Mouse (Mus musculus) liver, embryonic 13.5 days (tissue): ENCODE data around the gene Prkcb. TPM values are rescaled to one million over a fixed set of nuclear protein-coding genes. Genes with fewer than 3 reads are reported as not detected.

Experiments used
- ATAC-seq: fragments of 200-750 bp; cut with Nextera tagmentation; 2 replicates; pipeline ENCODE4 v1.8.0; 2017; ENCODE audit warnings: low read depth, mild to moderate bottlenecking, moderate number of reproducible peaks, moderate library complexity
- DNase-seq: peaks from one replicate; pipeline ENCODE4 v3.0.0; 2022
- H3K27ac ChIP-seq: fragments of 300-500 bp; sonication (generic); 2 replicates; pipeline ENCODE4 v1.5.1; 2015; ENCODE audit warnings: moderate library complexity, mild to moderate bottlenecking, inconsistent platforms
- H3K27me3 ChIP-seq: fragments of 300-500 bp; sonication (generic); 2 replicates; pipeline ENCODE4 v1.6.1; 2015; ENCODE audit warnings: mild to moderate bottlenecking, inconsistent platforms
- H3K36me3 ChIP-seq: fragments of 300-500 bp; sonication (generic); 2 replicates; pipeline ENCODE4 v1.6.1; 2015; ENCODE audit warnings: mild to moderate bottlenecking, inconsistent platforms
- H3K4me1 ChIP-seq: fragments of 300-500 bp; sonication (generic); replicated peaks from 2 replicates; pipeline ENCODE4 v1.6.1; 2015; ENCODE audit warnings: inconsistent platforms
- H3K4me2 ChIP-seq: fragments of 300-500 bp; sonication (generic); 2 replicates; pipeline ENCODE4 v1.6.1; 2015; ENCODE audit warnings: inconsistent platforms, mild to moderate bottlenecking, moderate library complexity
- H3K4me3 ChIP-seq: fragments of 300-500 bp; sonication (generic); replicated peaks from 2 replicates; pipeline ENCODE4 v1.5.1; 2015; ENCODE audit warnings: mild to moderate bottlenecking, inconsistent platforms
- H3K9ac ChIP-seq: fragments of 300-500 bp; sonication (generic); 2 replicates; pipeline ENCODE4 v1.6.1; 2015; ENCODE audit warnings: mild to moderate bottlenecking, inconsistent platforms
- H3K9me3 ChIP-seq: fragments of 300-500 bp; sonication (generic); replicated peaks from 2 replicates; pipeline ENCODE4 v1.6.1; 2016; ENCODE audit warnings: inconsistent platforms
- WGBS: fragments of 180-500 bp; shearing (Covaris S2); methylation state at CpG from one replicate; pipeline ENCODE4 v1.1.7; 2015; ENCODE audit not compliant: insufficient replicate concordance; 5-methylcytosine and 5-hydroxymethylcytosine counted together
- polyA plus RNA-seq: library from polyadenylated mRNA; unstranded; fragments of >200 nt; fragmentation: Nextera tagmentation; extraction: Ambion mirVana; gene quantifications from 2 replicates; pipeline ENCODE4 v1.2.1, GENCODE M21; 2015

The Prkcb gene
- polyA plus RNA-seq, 1 experiment from 2014 or later = 2.3 TPM

DNA sequence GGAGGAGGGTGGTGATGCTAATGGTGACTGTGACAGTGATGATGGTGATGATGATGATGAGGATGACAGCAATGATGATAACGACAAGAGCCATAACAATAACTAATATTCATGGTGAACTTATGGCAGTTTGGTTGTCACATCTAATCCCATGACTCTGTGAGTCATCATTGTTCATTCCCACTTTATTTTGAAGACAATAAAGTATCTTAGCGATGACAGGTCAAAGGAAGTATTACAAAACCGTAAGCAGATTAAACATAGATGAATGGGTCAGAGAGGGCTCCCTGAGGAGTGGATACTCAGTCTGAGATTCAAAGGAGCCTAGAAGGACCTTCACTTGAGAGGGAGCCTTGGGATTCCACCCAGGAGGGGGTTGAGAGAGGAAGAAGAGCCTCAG lies 122.3 kb downstream of the Prkcb start:
- 63% methylated on average over 3 of the region's 3 CpGs for WGBS

DNA sequence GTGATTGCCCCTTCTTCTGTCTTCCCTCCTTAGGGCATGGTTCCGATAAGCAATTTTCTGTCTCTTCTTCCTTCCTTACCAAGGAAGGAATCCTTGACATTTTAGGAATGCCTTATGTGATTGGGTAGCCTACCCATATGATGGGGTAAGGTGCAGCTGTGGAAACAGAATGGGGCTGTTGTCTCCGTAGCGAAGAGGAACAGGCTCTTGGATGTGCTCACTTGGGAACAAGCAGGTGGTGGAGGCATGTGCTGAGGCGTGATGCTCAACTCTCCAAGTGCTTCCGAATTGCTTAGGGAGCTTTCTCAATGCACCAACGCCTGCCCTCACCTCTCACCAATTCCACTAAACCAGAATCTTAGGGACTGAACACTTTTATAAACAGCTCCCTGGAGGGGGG lies 124.7 kb downstream of the Prkcb start:
- no peaks in the 10 kb centered on the region for H3K36me3 ChIP-seq
- no peak overlapping the region for H3K4me2 ChIP-seq
- H3K9me3 ChIP-seq = no peaks in the 10 kb centered on the region
- DNase-seq = no peak
- no peak for ATAC-seq
- no peak overlapping the region for H3K27ac ChIP-seq
- H3K9ac ChIP-seq = no peak overlapping the region
- H3K4me1 ChIP-seq = no peaks in the 10 kb centered on the region
- no peak overlapping the region for H3K4me3 ChIP-seq
- 64% methylated on average over 6 of the region's 6 CpGs for WGBS
- no peaks in the 10 kb centered on the region for H3K27me3 ChIP-seq

More for the DNA sequence above, 122.3 kb downstream of the Prkcb start:
- Histone ChIP-seq H3K9ac (no peak overlapping the region), H3K36me3 (no peaks in the 10 kb centered on the region), H3K4me3 (no peak overlapping the region), H3K4me2 (no peak overlapping the region), H3K4me1 (0 out of 2 replicates have a peak, but pooled peaks cover 2% of the 10 kb centered on the region), H3K27ac (no peak overlapping the region), H3K9me3 (no peaks in the 10 kb centered on the region), H3K27me3 (no peaks in the 10 kb centered on the region)
- no peak for DNase-seq
- ATAC-seq = no peak

DNA sequence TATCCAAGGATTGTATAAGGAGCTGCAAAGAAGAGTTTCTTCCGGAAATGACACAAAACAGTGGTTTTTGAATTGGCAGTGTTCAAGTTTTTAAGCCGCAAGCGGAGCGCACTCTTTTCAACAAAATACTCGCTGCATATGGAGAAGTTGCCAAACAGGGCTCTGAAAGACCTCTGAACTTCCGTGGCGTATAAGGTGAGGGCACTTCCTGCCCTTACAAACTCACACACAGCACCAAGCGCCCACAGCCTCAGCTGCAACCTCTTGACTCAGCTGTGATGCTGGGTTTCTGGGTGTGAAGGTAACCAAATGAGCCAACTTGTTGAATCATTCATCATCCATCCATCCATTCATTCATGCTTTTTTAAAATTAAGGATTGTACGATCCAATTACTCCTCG lies 125.6 kb downstream of the Prkcb start:
- H3K4me3 ChIP-seq = no peak overlapping the region

DNA sequence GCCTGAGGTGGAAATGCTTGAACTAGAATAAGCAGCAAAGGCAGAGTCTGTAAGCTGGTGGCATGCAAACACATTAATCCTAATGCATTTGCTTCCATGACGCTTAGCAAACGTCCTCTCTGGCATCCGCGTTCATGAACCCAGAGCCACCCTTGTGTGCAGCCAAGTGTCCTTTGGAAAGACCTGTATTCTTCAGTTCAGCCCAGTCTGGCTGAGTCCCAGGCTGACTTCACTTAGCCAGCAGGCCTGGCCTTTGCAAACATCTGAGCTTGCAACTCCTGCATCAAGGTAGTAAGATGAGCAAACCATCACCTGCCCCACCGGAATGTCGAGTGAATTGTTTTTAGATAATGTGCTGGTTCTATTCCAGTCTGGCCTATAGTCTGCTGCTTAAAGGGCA lies 126.1 kb downstream of the Prkcb start:
- H3K4me2 ChIP-seq = no peak overlapping the region
- no peaks in the 10 kb centered on the region for H3K9me3 ChIP-seq
- no peak overlapping the region for H3K9ac ChIP-seq
- no peaks in the 10 kb centered on the region for H3K36me3 ChIP-seq
- 79% methylated on average over 6 of the region's 6 CpGs for WGBS
- no peaks in the 10 kb centered on the region for H3K27me3 ChIP-seq
- no peak for DNase-seq
- no peaks in the 10 kb centered on the region for H3K4me1 ChIP-seq
- H3K4me3 ChIP-seq = no peak overlapping the region
- H3K27ac ChIP-seq = no peak overlapping the region
- ATAC-seq = no peak

More for the DNA sequence above, 125.6 kb downstream of the Prkcb start:
- Histone ChIP-seq H3K36me3 (no peaks in the 10 kb centered on the region), H3K4me2 (no peak overlapping the region), H3K27me3 (no peaks in the 10 kb centered on the region), H3K27ac (no peak overlapping the region), H3K4me1 (no peaks in the 10 kb centered on the region), H3K9me3 (no peaks in the 10 kb centered on the region), H3K9ac (no peak overlapping the region)
- WGBS = 70% methylated on average over 10 of the region's 10 CpGs
- DNase-seq (no peak), ATAC-seq (no peak)

DNA sequence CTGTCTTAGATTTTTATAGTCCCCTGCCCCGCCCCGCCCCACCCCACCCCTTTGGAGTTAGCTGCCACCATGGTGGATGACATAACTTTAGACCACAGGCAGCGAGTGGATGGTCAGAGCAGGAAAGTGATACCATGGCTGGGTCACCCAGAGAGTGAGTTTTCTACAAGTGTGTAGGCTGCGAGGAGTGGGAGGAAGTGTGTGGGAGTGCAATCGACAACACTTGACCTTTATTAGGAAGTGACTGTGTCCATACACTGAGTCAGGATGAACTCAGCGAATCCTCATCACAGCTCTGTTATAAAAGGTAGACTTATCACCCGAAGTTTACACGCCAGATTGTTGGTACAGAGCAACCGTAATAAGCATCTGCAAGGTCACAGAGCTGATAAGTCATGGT lies 126.8 kb downstream of the Prkcb start:
- DNase-seq (no peak), ATAC-seq (no peak)
- WGBS = 51% methylated on average over 9 of the region's 9 CpGs
- H3K9ac ChIP-seq = no peak overlapping the region
- H3K4me1 ChIP-seq = no peaks in the 10 kb centered on the region
- no peaks in the 10 kb centered on the region for H3K9me3 ChIP-seq
- no peak overlapping the region for H3K4me3 ChIP-seq
- no peaks in the 10 kb centered on the region for H3K27me3 ChIP-seq
- no peak overlapping the region for H3K27ac ChIP-seq
- H3K4me2 ChIP-seq = no peak overlapping the region
- no peaks in the 10 kb centered on the region for H3K36me3 ChIP-seq

DNA sequence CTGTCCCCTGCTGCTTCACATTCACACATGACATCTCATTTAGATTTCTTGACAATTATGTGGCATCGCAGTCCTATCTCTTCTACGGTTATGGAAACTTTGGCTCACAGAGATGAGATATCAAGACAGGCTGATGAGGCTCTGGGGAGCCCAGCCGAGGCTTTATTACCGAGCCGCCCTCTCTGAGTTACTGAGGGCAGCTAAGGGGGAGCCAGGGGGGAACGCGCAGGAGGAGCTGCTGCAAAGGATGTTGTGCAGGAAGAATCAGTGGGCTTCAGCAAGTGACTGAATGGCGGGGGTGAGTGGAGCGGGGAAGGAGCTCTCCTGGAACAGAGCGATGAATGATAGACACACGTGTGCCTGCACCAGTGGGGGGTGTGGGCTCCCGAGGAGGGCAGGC lies 127.4 kb downstream of the Prkcb start:
- no peaks in the 10 kb centered on the region for H3K27me3 ChIP-seq
- H3K4me1 ChIP-seq = no peaks in the 10 kb centered on the region
- DNase-seq (no peak), ATAC-seq (no peak)
- no peak overlapping the region for H3K27ac ChIP-seq
- no peaks in the 10 kb centered on the region for H3K9me3 ChIP-seq
- no peaks in the 10 kb centered on the region for H3K36me3 ChIP-seq
- no peak overlapping the region for H3K4me3 ChIP-seq
- H3K4me2 ChIP-seq = no peak overlapping the region
- WGBS = 58% methylated on average over 12 of the region's 12 CpGs
- no peak overlapping the region for H3K9ac ChIP-seq

DNA sequence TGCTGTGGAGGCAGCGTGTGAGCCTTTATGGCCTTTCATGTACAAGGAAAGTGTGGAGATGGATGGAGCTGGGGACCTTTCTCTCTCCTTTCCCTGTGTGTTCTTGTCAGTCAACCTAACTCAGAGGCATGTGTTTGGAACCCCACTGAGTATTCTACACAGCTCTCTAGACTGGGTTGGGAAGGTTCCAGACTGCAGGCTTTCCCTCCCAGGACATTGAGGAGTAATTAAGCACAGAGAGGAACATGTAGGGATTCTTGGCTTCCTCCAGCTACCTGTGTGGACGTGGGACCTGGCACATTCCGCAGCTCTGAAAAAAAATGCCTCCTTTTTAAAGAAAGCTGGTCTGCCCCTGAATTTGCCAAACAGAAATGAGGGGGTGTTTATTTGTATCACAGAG lies 130.0 kb downstream of the Prkcb start:
- H3K9me3 ChIP-seq = no peaks in the 10 kb centered on the region
- no peaks in the 10 kb centered on the region for H3K36me3 ChIP-seq
- no peak overlapping the region for H3K4me3 ChIP-seq
- WGBS = 46% methylated on average over 3 of the region's 3 CpGs
- DNase-seq (no peak), ATAC-seq (no peak)
- H3K4me1 ChIP-seq = no peaks in the 10 kb centered on the region
- H3K9ac ChIP-seq = no peak overlapping the region
- no peaks in the 10 kb centered on the region for H3K27me3 ChIP-seq
- no peak overlapping the region for H3K27ac ChIP-seq
- no peak overlapping the region for H3K4me2 ChIP-seq

DNA sequence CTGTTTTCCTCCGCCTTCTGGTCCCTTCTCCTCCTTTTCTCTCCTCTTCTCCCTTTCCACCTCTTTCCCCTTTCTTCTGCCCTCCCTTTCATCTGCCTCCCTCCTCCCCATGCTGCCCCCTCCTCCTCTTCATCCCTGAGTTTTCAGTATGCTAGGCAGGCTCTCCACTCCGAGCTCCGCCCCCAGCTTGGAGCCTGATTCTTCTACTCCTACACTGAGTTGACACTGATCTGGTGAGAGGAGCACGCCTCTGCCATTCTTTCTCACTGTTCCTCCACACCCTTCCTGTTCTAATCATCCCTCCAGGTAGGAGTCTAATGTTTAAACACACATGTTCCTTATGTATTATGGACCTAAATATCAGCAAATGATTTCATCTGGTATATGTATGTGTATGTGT lies 135.3 kb downstream of the Prkcb start:
- H3K9ac ChIP-seq = no peak overlapping the region
- no peak overlapping the region for H3K27ac ChIP-seq
- H3K4me2 ChIP-seq = no peak overlapping the region
- DNase-seq (no peak), ATAC-seq (no peak)
- no peaks in the 10 kb centered on the region for H3K4me1 ChIP-seq
- H3K36me3 ChIP-seq = no peaks in the 10 kb centered on the region
- no peak overlapping the region for H3K4me3 ChIP-seq
- 57% methylated on average over 4 of the region's 4 CpGs for WGBS
- no peaks in the 10 kb centered on the region for H3K9me3 ChIP-seq
- H3K27me3 ChIP-seq = no peaks in the 10 kb centered on the region

DNA sequence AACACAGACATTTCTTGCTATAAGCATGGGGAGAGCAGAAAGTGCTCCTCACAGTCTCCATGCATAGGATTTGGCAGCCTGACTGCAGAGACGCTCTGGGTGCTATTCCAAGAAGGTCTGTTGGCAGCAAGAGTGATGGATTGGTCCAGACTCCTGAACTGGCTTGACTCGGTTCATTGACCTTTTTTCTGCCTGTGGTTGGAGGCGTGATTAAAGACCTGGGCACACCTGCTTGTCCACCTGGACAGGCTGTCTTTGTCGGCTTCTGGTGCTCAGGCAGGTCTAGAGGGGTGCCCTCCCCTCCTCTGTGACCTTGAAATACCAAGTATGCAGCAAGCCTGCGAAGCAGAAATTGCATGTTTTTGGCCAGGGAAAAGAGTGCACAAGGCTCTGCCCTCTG lies 140.6 kb downstream of the Prkcb start:
- no peak overlapping the region for H3K27ac ChIP-seq
- DNase-seq = no peak
- no peaks in the 10 kb centered on the region for H3K9me3 ChIP-seq
- H3K9ac ChIP-seq = no peak overlapping the region
- no peaks in the 10 kb centered on the region for H3K4me1 ChIP-seq
- H3K36me3 ChIP-seq = no peaks in the 10 kb centered on the region
- no peak for ATAC-seq
- no peak overlapping the region for H3K4me3 ChIP-seq
- WGBS = 49% methylated on average over 5 of the region's 5 CpGs
- no peak overlapping the region for H3K4me2 ChIP-seq
- H3K27me3 ChIP-seq = no peaks in the 10 kb centered on the region

DNA sequence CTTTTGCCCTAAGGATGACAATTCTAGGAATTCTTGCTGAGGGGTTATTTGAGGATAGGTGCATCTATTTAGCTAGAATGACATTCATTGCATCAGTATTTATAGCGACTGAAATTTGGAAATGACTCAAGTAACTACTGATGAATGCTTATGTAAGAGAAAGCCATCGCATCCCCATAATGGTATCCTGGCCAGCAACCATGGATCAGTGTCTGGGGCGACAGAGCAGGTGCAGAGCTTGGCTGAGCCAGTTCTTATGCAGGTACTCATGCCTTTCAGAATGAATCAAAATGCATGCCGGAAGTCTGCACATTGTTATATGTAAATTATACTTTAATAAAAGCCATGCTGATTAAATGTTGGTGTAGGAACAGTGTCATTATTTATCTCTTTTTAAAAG lies 143.8 kb downstream of the Prkcb start:
- Histone ChIP-seq H3K9ac (no peak overlapping the region), H3K4me3 (no peak overlapping the region), H3K4me2 (no peak overlapping the region), H3K36me3 (no peaks in the 10 kb centered on the region), H3K27ac (no peak overlapping the region), H3K4me1 (no peaks in the 10 kb centered on the region), H3K27me3 (no peaks in the 10 kb centered on the region), H3K9me3 (no peaks in the 10 kb centered on the region)
- WGBS = 57% methylated on average over 4 of the region's 4 CpGs
- ATAC-seq (no peak), DNase-seq (no peak)

DNA sequence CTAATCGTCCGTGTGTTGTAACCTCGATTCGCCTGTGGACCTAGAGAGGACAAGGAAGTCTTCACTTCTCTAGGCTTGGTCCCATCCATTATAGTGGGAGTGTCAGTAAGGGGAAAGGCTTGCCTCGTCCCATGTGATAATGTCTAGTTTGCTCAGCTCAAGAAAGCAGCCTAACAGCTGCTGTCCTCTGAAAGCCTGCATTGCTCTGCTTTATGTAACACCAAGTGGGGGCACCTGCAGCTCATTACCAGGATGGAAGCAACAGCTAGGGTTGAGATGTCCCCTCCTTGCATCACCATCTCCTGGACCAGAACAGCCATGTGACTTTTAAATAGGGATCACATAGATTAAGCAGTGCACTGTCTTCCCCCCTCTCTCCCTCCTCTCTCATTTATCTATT lies 144.8 kb downstream of the Prkcb start:
- no peak overlapping the region for H3K27ac ChIP-seq
- no peaks in the 10 kb centered on the region for H3K36me3 ChIP-seq
- ATAC-seq (no peak), DNase-seq (no peak)
- no peak overlapping the region for H3K4me3 ChIP-seq
- H3K27me3 ChIP-seq = no peaks in the 10 kb centered on the region
- H3K9ac ChIP-seq = no peak overlapping the region
- H3K4me2 ChIP-seq = no peak overlapping the region
- 63% methylated on average over 5 of the region's 5 CpGs for whole genome bisulfite sequencing
- H3K9me3 ChIP-seq = no peaks in the 10 kb centered on the region
- H3K4me1 ChIP-seq = no peaks in the 10 kb centered on the region

DNA sequence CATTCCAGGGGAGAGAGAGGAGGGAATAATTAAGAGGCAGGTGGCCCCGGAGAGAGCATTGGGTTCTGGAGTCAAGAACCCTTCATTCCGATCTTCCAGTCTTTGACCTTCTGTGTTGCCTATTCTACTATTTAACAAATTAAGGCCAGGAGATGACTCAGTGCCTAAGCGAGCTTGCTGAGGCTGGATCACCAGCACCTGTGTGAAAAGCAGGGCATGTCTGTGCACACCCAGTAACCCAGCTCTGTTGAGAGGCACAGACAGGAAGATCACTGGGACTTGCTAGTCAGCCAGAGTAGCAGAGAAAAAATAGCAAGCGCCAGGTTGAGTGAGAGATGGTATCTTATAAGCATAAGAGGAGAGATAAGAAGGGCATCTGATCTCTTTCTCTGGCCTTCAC lies 146.4 kb downstream of the Prkcb start:
- Histone ChIP-seq H3K9ac (no peak overlapping the region), H3K4me2 (no peak overlapping the region), H3K9me3 (no peaks in the 10 kb centered on the region), H3K4me3 (no peak overlapping the region), H3K4me1 (no peaks in the 10 kb centered on the region), H3K27ac (no peak overlapping the region), H3K27me3 (no peaks in the 10 kb centered on the region), H3K36me3 (no peaks in the 10 kb centered on the region)
- ATAC-seq (no peak), DNase-seq (no peak)
- 72% methylated on average over 4 of the region's 4 CpGs for WGBS

DNA sequence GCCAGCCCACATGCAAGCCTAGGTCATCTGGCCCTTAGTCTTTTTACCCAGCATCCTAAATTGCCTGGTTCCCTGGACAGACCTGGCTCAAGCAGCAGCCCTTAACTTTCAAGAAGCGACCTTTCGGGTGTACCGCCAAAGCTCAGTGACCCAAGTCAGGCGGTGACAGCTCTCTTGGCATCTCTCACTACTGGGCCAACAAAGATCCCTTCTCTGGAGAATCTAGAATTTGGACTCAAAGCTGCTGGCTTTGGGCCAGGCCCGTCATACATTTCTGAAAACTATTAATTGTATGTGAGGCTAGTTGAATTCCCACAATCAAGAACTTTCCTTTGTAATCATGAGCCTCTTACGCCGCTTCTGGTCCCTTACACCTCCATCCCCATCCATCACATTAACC lies 147.0 kb downstream of the Prkcb start:
- Histone ChIP-seq H3K9me3 (no peaks in the 10 kb centered on the region), H3K27me3 (no peaks in the 10 kb centered on the region), H3K27ac (no peak overlapping the region), H3K4me3 (no peak overlapping the region), H3K4me1 (no peaks in the 10 kb centered on the region), H3K4me2 (no peak overlapping the region), H3K36me3 (no peaks in the 10 kb centered on the region), H3K9ac (no peak overlapping the region)
- no peak for ATAC-seq
- WGBS = 79% methylated on average over 7 of the region's 7 CpGs
- DNase-seq = no peak
